Mouse (Mus musculus) cerebellum, postnatal 4 days (tissue): Measurements from ENCODE around the gene Dnah2.

ENCODE experiments used
- DNase-seq, 2 experiments: peaks; one replicate each; pipeline ENCODE4 v3.0.0; 2022; ENCODE audit warnings: low spot score in 2 of 2, mixed read lengths in 1 of 2

Dnah2 gene

GRCm38 (mm10) chr11:69549060-69549656 lies at the start of gene Dnah2:
TSS of gene Dnah2 (minus strand) at chr11:69549110.
- DNase-seq = no peak

- no peak for DNase-seq
Observed at GRCm38 (mm10) chr11:69594853-69595252, 45.9 kb upstream of the Dnah2 start.

GRCm38 (mm10) chr11:69592799-69593198 lies 43.9 kb upstream of the Dnah2 start:
- DNase-seq = no peak

GRCm38 (mm10) chr11:69591899-69592637 lies 43.2 kb upstream of the Dnah2 start:
- peak; percentile 50 to 62 for DNase-seq

GRCm38 (mm10) chr11:69591424-69591823 lies 42.5 kb upstream of the Dnah2 start:
- no peak for DNase-seq

- no peak for DNase-seq
Observed at GRCm38 (mm10) chr11:69590622-69591021, 41.7 kb upstream of the Dnah2 start.

GRCm38 (mm10) chr11:69589207-69589834 lies 40.4 kb upstream of the Dnah2 start:
- no peak for DNase-seq

- DNase-seq = no peak
Observed at GRCm38 (mm10) chr11:69585718-69586325, 36.9 kb upstream of the Dnah2 start.

GRCm38 (mm10) chr11:69584937-69585336 lies 36.0 kb upstream of the Dnah2 start:
- no peak for DNase-seq

- DNase-seq = no peak
Observed at GRCm38 (mm10) chr11:69584008-69584407, 35.1 kb upstream of the Dnah2 start.

GRCm38 (mm10) chr11:69582230-69582805 lies 33.4 kb upstream of the Dnah2 start:
- DNase-seq = no peak

- DNase-seq = no peak
Observed at GRCm38 (mm10) chr11:69581814-69582213, 32.9 kb upstream of the Dnah2 start.

- DNase-seq = peak; percentile 75 to 94
Observed at GRCm38 (mm10) chr11:69581147-69581688, 32.3 kb upstream of the Dnah2 start.

- no peak for DNase-seq
Observed at GRCm38 (mm10) chr11:69580572-69581146, 31.7 kb upstream of the Dnah2 start.

- DNase-seq = peak; percentile 49 to 84
Observed at GRCm38 (mm10) chr11:69580091-69580514, 31.2 kb upstream of the Dnah2 start, which contains the start of the genes Wrap53 and Trp53. TSS of gene Wrap53 (minus strand) at chr11:69580255. TSS of gene Trp53 (plus strand) at chr11:69580359.

- peak; percentile 94 to 97 for DNase-seq
Observed at GRCm38 (mm10) chr11:69579128-69580017, 30.5 kb upstream of the Dnah2 start.

- no peak for DNase-seq
Observed at GRCm38 (mm10) chr11:69578301-69578700, 29.4 kb upstream of the Dnah2 start.

- no peak for DNase-seq
Observed at GRCm38 (mm10) chr11:69576307-69576706, 27.4 kb upstream of the Dnah2 start.

GRCm38 (mm10) chr11:69575220-69575619 lies 26.3 kb upstream of the Dnah2 start:
- no peak for DNase-seq

GRCm38 (mm10) chr11:69565131-69565530 lies 16.2 kb upstream of the Dnah2 start:
- no peak for DNase-seq
